Mouse (Mus musculus): ENCODE results near the gene Fam81a.

Gene Fam81a

GRCm38 (mm10) chr9:70109279-70109678 lies 33.1 kb downstream of the Fam81a start:
- peak; percentile 89 for DNase-seq (ENCODE audit: low spot score)

GRCm38 (mm10) chr9:70108151-70108550 lies 34.2 kb downstream of the Fam81a start:
- DNase-seq (ENCODE audit: low spot score), result no peak

GRCm38 (mm10) chr9:70105573-70105972 lies 36.8 kb downstream of the Fam81a start:
- no peak for DNase-seq (ENCODE audit: low spot score)

GRCm38 (mm10) chr9:70103106-70103505 lies 39.3 kb downstream of the Fam81a start:
- DNase-seq (ENCODE audit: low spot score), result no peak

GRCm38 (mm10) chr9:70097542-70097941 lies 44.8 kb downstream of the Fam81a start:
- no peak for DNase-seq (ENCODE audit: low spot score)

- no peak for DNase-seq (ENCODE audit: low spot score)
Observed at GRCm38 (mm10) chr9:70095016-70095415, 47.3 kb downstream of the Fam81a start.

- no peak for DNase-seq (ENCODE audit: low spot score)
Observed at GRCm38 (mm10) chr9:70090541-70090940, 51.8 kb downstream of the Fam81a start.

GRCm38 (mm10) chr9:70088786-70089096 lies 53.6 kb downstream of the Fam81a start:
- DNase-seq (ENCODE audit: low spot score), result no peak

- peak; percentile 56 for DNase-seq (ENCODE audit: low spot score)
Observed at GRCm38 (mm10) chr9:70088041-70088785, 54.1 kb downstream of the Fam81a start.

- DNase-seq (ENCODE audit: low spot score), result no peak
Observed at GRCm38 (mm10) chr9:70087379-70087778, 55.0 kb downstream of the Fam81a start.

GRCm38 (mm10) chr9:70086091-70086490 lies 56.3 kb downstream of the Fam81a start:
- no peak for DNase-seq (ENCODE audit: low spot score)

- peak; percentile 74 for DNase-seq (ENCODE audit: low spot score)
Observed at GRCm38 (mm10) chr9:70084107-70084506, 58.3 kb downstream of the Fam81a start.

GRCm38 (mm10) chr9:70082357-70083204 lies 59.8 kb downstream of the Fam81a start:
- no peak for DNase-seq (ENCODE audit: low spot score)

GRCm38 (mm10) chr9:70081767-70082166 lies 60.6 kb downstream of the Fam81a start:
- no peak for DNase-seq (ENCODE audit: low spot score)

GRCm38 (mm10) chr9:70080976-70081375 lies 61.4 kb downstream of the Fam81a start:
- DNase-seq (ENCODE audit: low spot score), result no peak

- no peak for DNase-seq (ENCODE audit: low spot score)
Observed at GRCm38 (mm10) chr9:70080027-70080800, 62.1 kb downstream of the Fam81a start.

GRCm38 (mm10) chr9:70078034-70078433 lies 64.3 kb downstream of the Fam81a start:
- no peak for DNase-seq (ENCODE audit: low spot score)

GRCm38 (mm10) chr9:70077170-70077569 lies 65.2 kb downstream of the Fam81a start:
- no peak for DNase-seq (ENCODE audit: low spot score)

- no peak for DNase-seq (ENCODE audit: low spot score)
Observed at GRCm38 (mm10) chr9:70072387-70072786, 70.0 kb downstream of the Fam81a start.

- DNase-seq (ENCODE audit: low spot score), result no peak
Observed at GRCm38 (mm10) chr9:70069961-70070435, 72.4 kb downstream of the Fam81a start.

GRCm38 (mm10) chr9:70067497-70067896 lies 74.9 kb downstream of the Fam81a start:
- no peak for DNase-seq (ENCODE audit: low spot score)

- DNase-seq (ENCODE audit: low spot score), result no peak
Observed at GRCm38 (mm10) chr9:70062012-70062411, 80.3 kb downstream of the Fam81a start.

All from layer of hippocampus, adult 11-12 months (tissue).